Mouse (Mus musculus): Measurements from ENCODE around the gene Olfr116. TPM values are rescaled to one million over a fixed set of nuclear protein-coding genes. Genes with fewer than 3 reads are reported as not detected.

Gene Olfr116
- total RNA-seq (2015): not detected in 2 replicates
- total RNA-seq (2017): not detected in 2 replicates

- no peak for ATAC-seq (ENCODE audit: poor library complexity, severe bottlenecking)
Measured at GRCm38 (mm10) chr17:37627009-37627408, at the start of gene Olfr116, which contains the start of gene Olfr115. Gene Olfr116, minus strand, starts transcription at chr17:37627199. Gene Olfr115, minus strand, starts transcription at chr17:37627109.

GRCm38 (mm10) chr17:37666688-37667087 is 39.7 kb upstream of the Olfr116 start, which contains the start of gene Olfr118:
Gene Olfr118, plus strand, starts transcription at chr17:37666988.
- no peak for ATAC-seq (ENCODE audit: poor library complexity, severe bottlenecking)

GRCm38 (mm10) chr17:37663682-37664081 is 36.7 kb upstream of the Olfr116 start, which contains the start of gene Olfr117:
Gene Olfr117, minus strand, starts transcription at chr17:37663782.
- ATAC-seq (ENCODE audit: poor library complexity, severe bottlenecking): no peak

- no peak for ATAC-seq (ENCODE audit: poor library complexity, severe bottlenecking)
Measured at GRCm38 (mm10) chr17:37592643-37593042, 34.4 kb downstream of the Olfr116 start, which contains the start of gene Olfr114. Gene Olfr114, minus strand, starts transcription at chr17:37592743.

- no peak for ATAC-seq (ENCODE audit: poor library complexity, severe bottlenecking)
Measured at GRCm38 (mm10) chr17:37577563-37577962, 49.4 kb downstream of the Olfr116 start, which contains the start of gene Olfr113. Gene Olfr113, minus strand, starts transcription at chr17:37577663.

Other genes starting within 250 kb of the Olfr116 start
- gene Olfr105-ps, start 248.2 kb downstream of the Olfr116 start, total RNA-seq (2015): not detected in 2 replicates
- gene Olfr105-ps, start 248.2 kb downstream of the Olfr116 start, total RNA-seq (2017): not detected in 2 replicates
- not detected in 2 replicates for gene Olfr106-ps, start 236.8 kb downstream of the Olfr116 start, total RNA-seq (2015)
- gene Olfr106-ps, start 236.8 kb downstream of the Olfr116 start, total RNA-seq (2017): not detected in 2 replicates
- not detected in 2 replicates for gene Olfr107, start 228.0 kb downstream of the Olfr116 start, total RNA-seq (2015)
- not detected in 2 replicates for gene Olfr107, start 228.0 kb downstream of the Olfr116 start, total RNA-seq (2017)
- gene Olfr108, start 181.7 kb downstream of the Olfr116 start, total RNA-seq (2015): not detected in 2 replicates
- not detected in 2 replicates for gene Olfr108, start 181.7 kb downstream of the Olfr116 start, total RNA-seq (2017)
- gene Olfr109, start 168.3 kb downstream of the Olfr116 start, total RNA-seq (2015): not detected in 2 replicates
- gene Olfr109, start 168.3 kb downstream of the Olfr116 start, total RNA-seq (2017): not detected in 2 replicates
- gene H2-M2, start 143.6 kb downstream of the Olfr116 start, total RNA-seq (2015): 0.62 TPM in 1 of 2 replicates, not detected in the other
- not detected in 2 replicates for gene H2-M2, start 143.6 kb downstream of the Olfr116 start, total RNA-seq (2017)
- not detected in 2 replicates for gene Olfr110, start 134.7 kb downstream of the Olfr116 start, total RNA-seq (2015)
- not detected in 2 replicates for gene Olfr110, start 134.7 kb downstream of the Olfr116 start, total RNA-seq (2017)
- not detected in 2 replicates for gene Olfr111, start 119.2 kb downstream of the Olfr116 start, total RNA-seq (2015)
- not detected in 2 replicates for gene Olfr111, start 119.2 kb downstream of the Olfr116 start, total RNA-seq (2017)
- not detected in 2 replicates for gene Olfr112, start 57.7 kb downstream of the Olfr116 start, total RNA-seq (2015)
- not detected in 2 replicates for gene Olfr112, start 57.7 kb downstream of the Olfr116 start, total RNA-seq (2017)
- gene Olfr113, start 49.5 kb downstream of the Olfr116 start, total RNA-seq (2015): not detected in 2 replicates
- not detected in 2 replicates for gene Olfr113, start 49.5 kb downstream of the Olfr116 start, total RNA-seq (2017)
- not detected in 2 replicates for gene Olfr114, start 34.5 kb downstream of the Olfr116 start, total RNA-seq (2015)
- not detected in 2 replicates for gene Olfr114, start 34.5 kb downstream of the Olfr116 start, total RNA-seq (2017)
- gene Olfr115, start 90 bp downstream of the Olfr116 start, total RNA-seq (2015): not detected in 2 replicates
- not detected in 2 replicates for gene Olfr115, start 90 bp downstream of the Olfr116 start, total RNA-seq (2017)
- not detected in 2 replicates for gene Olfr117, start 36.6 kb upstream of the Olfr116 start, total RNA-seq (2015)
- gene Olfr117, start 36.6 kb upstream of the Olfr116 start, total RNA-seq (2017): not detected in 2 replicates
- not detected in 2 replicates for gene Olfr118, start 39.8 kb upstream of the Olfr116 start, total RNA-seq (2015)
- not detected in 2 replicates for gene Olfr118, start 39.8 kb upstream of the Olfr116 start, total RNA-seq (2017)
- not detected in 2 replicates for gene Olfr119, start 69.4 kb upstream of the Olfr116 start, total RNA-seq (2015)
- gene Olfr119, start 69.4 kb upstream of the Olfr116 start, total RNA-seq (2017): not detected in 2 replicates
- not detected in 2 replicates for gene Olfr120, start 94.6 kb upstream of the Olfr116 start, total RNA-seq (2015)
- gene Olfr120, start 94.6 kb upstream of the Olfr116 start, total RNA-seq (2017): not detected in 2 replicates
- not detected in 2 replicates for gene Olfr121, start 121.7 kb upstream of the Olfr116 start, total RNA-seq (2015)
- gene Olfr121, start 121.7 kb upstream of the Olfr116 start, total RNA-seq (2017): not detected in 2 replicates
- gene Olfr122, start 141.4 kb upstream of the Olfr116 start, total RNA-seq (2015): not detected in 2 replicates
- gene Olfr122, start 141.4 kb upstream of the Olfr116 start, total RNA-seq (2017): not detected in 2 replicates
- gene Olfr123, start 166.3 kb upstream of the Olfr116 start, total RNA-seq (2015): not detected in 2 replicates
- gene Olfr123, start 166.3 kb upstream of the Olfr116 start, total RNA-seq (2017): not detected in 2 replicates
- gene Olfr124, start 172.7 kb upstream of the Olfr116 start, total RNA-seq (2015): not detected in 2 replicates
- gene Olfr124, start 172.7 kb upstream of the Olfr116 start, total RNA-seq (2017): not detected in 2 replicates
- gene Olfr125, start 205.8 kb upstream of the Olfr116 start, total RNA-seq (2015): not detected in 2 replicates
- not detected in 2 replicates for gene Olfr125, start 205.8 kb upstream of the Olfr116 start, total RNA-seq (2017)
- gene Olfr126, start 220.3 kb upstream of the Olfr116 start, total RNA-seq (2015): not detected in 2 replicates
- not detected in 2 replicates for gene Olfr126, start 220.3 kb upstream of the Olfr116 start, total RNA-seq (2017)